Mouse (Mus musculus) hindbrain, embryonic 15.5 days (tissue): Measurements from ENCODE around the gene Lgmn. TPM values are rescaled to one million over a fixed set of nuclear protein-coding genes. Genes with fewer than 3 reads are reported as not detected.

Source experiments
- ATAC-seq: fragments of 200-750 bp; cut with Nextera tagmentation; 2 replicates; pipeline ENCODE4 v1.8.0; 2017; ENCODE audit warnings: low read depth, moderate number of reproducible peaks, moderate TSS enrichment; ENCODE audit not compliant: low FRiP score
- H3K27ac ChIP-seq: fragments of 300-500 bp; sonication (generic); replicated peaks from 2 replicates; pipeline ENCODE4 v1.5.1; 2015; ENCODE audit warnings: mild to moderate bottlenecking, inconsistent platforms
- H3K27me3 ChIP-seq: fragments of 300-500 bp; sonication (generic); 2 replicates; pipeline ENCODE4 v1.6.1; 2015; ENCODE audit warnings: control low read depth, inconsistent platforms
- H3K36me3 ChIP-seq: fragments of 300-500 bp; sonication (generic); 2 replicates; pipeline ENCODE4 v1.6.1; 2015; ENCODE audit warnings: control low read depth, inconsistent platforms
- H3K4me1 ChIP-seq: fragments of 300-500 bp; sonication (generic); replicated peaks from 2 replicates; pipeline ENCODE4 v1.6.1; 2015; ENCODE audit warnings: control low read depth, inconsistent platforms
- H3K4me2 ChIP-seq: fragments of 300-500 bp; sonication (generic); 2 replicates; pipeline ENCODE4 v1.6.1; 2015; ENCODE audit warnings: moderate library complexity, mild to moderate bottlenecking, inconsistent platforms
- H3K4me3 ChIP-seq: fragments of 300-500 bp; sonication (generic); 2 replicates; pipeline ENCODE4 v1.5.1; 2015; ENCODE audit warnings: mild to moderate bottlenecking, inconsistent platforms
- H3K9ac ChIP-seq: fragments of 300-500 bp; sonication (generic); 2 replicates; pipeline ENCODE4 v1.6.1; 2015; ENCODE audit warnings: inconsistent platforms
- H3K9me3 ChIP-seq: fragments of 300-500 bp; sonication (generic); 2 replicates; pipeline ENCODE4 v1.6.1; 2016; ENCODE audit warnings: control low read depth, inconsistent platforms
- WGBS: fragments of 180-500 bp; shearing (Covaris S2); methylation state at CpG from one replicate; pipeline ENCODE4 v1.1.7; 2015; 5-methylcytosine and 5-hydroxymethylcytosine counted together
- polyA plus RNA-seq: library from polyadenylated mRNA; unstranded; fragments of >200 nt; fragmentation: Nextera tagmentation; extraction: Ambion mirVana; gene quantifications from 2 replicates; pipeline ENCODE4 v1.2.1, GENCODE M21; 2015

Lgmn gene
- polyA plus RNA-seq, 1 experiment from 2014 or later: 109 TPM

DNA sequence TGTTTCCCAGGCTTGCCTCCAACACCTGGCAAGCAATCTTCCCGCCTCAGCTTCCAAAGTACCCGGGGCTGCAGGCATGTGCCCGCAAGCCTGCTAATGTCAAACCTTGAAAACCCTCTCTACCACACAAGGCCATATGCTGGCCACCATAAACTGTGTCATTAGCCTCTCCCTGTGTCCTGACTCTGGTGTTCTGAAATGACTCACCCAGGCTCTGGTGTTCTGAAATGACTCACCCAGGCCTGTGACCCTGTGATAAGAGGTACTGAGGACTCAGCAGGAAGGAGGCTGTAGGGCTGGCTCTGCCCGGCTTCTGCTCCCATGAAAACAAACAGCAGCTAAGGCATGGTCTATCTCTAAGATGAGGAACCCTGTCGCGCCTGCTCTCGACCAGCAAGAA lies 13.3 kb downstream of the Lgmn start:
- H3K9ac ChIP-seq: no peak overlapping the region
- no peaks in the 10 kb centered on the region for H3K4me1 ChIP-seq
- H3K27me3 ChIP-seq: no peaks in the 10 kb centered on the region
- H3K4me2 ChIP-seq: no peak overlapping the region
- H3K36me3 ChIP-seq: peaks cover 7% of the 10 kb centered on the region
- H3K4me3 ChIP-seq: no peak overlapping the region
- H3K27ac ChIP-seq: no peak overlapping the region
- ATAC-seq: no peak
- WGBS: 98% methylated on average over 7 of the region's 7 CpGs
- H3K9me3 ChIP-seq: no peaks in the 10 kb centered on the region

DNA sequence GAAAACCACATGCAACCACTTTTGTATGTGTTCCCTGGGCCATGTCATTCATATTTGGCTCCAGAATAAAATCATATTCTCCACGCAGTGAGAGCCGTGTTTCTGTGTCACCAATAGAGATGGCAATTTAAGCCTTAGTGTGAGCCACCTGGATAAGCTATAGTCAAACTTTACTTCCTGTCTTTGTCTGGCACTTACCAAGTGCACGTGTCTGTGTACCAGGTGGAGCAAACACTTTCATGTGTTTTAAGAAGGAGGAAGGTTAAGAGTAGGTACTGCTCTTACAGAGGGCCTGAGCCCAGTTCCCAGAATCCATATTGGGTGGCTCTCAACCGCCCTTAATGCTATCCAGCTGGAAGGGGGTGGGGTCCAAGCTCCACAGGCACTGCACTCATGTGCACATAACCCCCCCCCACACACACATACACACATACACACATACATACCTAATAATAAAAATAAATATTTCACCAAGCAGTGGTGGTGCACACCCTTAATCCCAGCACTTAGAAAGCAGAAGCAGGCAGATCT lies 14.5 kb downstream of the Lgmn start:
- Histone ChIP-seq H3K4me2 (no peak overlapping the region), H3K9me3 (no peaks in the 10 kb centered on the region), H3K4me3 (no peak overlapping the region), H3K27me3 (no peaks in the 10 kb centered on the region), H3K4me1 (no peaks in the 10 kb centered on the region), H3K36me3 (peaks cover 7% of the 10 kb centered on the region), H3K9ac (no peak overlapping the region), H3K27ac (no peak overlapping the region)
- WGBS: 84% methylated on average over 4 of the region's 4 CpGs
- ATAC-seq: no peak

DNA sequence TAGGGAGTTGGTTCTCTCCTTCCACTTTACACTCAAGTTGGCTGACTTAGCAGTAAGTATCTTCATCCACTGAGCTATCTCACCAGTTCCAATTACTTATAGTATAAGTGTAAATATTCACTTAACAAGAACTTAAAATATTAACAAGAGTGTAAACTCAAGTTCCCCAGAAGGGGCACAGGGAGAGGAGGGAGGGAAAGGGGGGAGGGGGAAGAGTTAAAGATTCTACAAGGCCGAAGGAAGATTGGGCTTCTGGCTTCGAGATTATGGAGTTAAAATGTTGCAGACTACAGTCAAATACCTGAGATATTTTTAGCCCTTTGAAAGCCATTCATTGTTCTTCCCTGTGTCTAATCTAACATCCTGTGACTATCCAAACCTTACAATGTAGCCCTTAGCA lies 15.2 kb downstream of the Lgmn start:
- no peak overlapping the region for H3K4me2 ChIP-seq
- H3K27me3 ChIP-seq: no peaks in the 10 kb centered on the region
- WGBS: 89% methylated on average over 2 of the region's 2 CpGs
- H3K9ac ChIP-seq: no peak overlapping the region
- no peak for ATAC-seq
- H3K36me3 ChIP-seq: peaks cover 7% of the 10 kb centered on the region
- no peaks in the 10 kb centered on the region for H3K9me3 ChIP-seq
- peaks cover 4% of the 10 kb centered on the region for H3K4me1 ChIP-seq
- H3K27ac ChIP-seq: no peak overlapping the region
- no peak overlapping the region for H3K4me3 ChIP-seq

DNA sequence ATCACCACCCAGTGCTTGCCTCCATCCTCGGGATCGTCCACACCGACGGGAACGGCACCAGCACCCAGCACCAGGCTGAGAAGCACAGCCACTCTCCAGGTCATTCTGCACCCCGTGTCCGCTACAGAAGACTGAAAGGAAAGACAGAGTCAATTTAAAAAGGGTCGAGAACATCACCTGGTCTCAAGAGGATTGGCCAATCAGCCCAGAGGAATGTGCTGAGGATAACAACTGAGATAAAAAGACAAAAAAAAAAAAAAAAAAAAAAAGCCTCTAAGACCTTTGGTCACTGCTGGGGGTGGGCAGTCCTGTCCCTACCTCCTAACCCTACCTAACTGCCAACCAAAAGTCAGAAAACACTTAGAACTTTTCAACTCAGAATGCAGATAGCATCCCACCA lies 16.0 kb downstream of the Lgmn start:
- WGBS: 94% methylated on average over 8 of the region's 8 CpGs
- Histone ChIP-seq H3K4me1 (peaks cover 7% of the 10 kb centered on the region), H3K4me3 (no peak overlapping the region), H3K9me3 (no peaks in the 10 kb centered on the region), H3K27me3 (no peaks in the 10 kb centered on the region), H3K9ac (no peak overlapping the region), H3K27ac (no peak overlapping the region), H3K36me3 (peaks cover 7% of the 10 kb centered on the region), H3K4me2 (no peak overlapping the region)
- ATAC-seq: no peak

DNA sequence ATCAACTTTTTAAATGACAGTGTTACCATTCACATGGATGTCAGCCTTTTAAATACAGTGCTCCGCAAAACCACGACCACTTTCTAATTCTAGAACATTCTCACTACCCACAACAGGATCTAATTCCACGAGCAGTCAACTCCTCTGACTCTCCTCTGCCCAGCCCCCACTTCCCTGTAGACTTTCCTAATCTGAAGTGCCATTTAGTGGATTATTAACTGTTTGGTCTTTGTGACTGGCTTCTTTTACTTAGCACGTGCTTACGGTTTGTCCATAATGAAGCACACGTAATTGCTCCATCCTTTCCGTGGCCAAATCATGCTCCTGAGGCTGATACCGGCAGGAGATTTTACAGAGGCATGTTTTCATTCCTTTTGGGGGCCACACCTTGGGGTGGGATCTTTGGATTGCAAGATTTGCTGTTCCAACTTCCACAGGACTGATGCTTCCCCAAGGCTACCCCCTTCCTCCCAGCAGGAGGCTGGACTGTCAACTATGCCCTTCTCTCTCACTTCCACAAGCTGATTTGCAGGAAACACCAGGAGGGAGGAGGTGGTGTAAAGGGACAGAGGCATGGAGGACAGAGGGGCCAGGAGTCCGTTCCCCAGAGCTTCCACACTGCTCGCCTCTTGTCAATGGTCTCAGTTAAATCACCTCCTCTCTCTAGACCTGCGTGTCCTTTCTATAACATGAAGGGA lies 16.8 kb downstream of the Lgmn start:
- Histone ChIP-seq H3K4me3 (no peak overlapping the region), H3K4me1 (peaks cover 7% of the 10 kb centered on the region), H3K9me3 (no peaks in the 10 kb centered on the region), H3K4me2 (no peak overlapping the region), H3K9ac (no peak overlapping the region), H3K27me3 (no peaks in the 10 kb centered on the region), H3K36me3 (peaks cover 7% of the 10 kb centered on the region), H3K27ac (no peak overlapping the region)
- 92% methylated on average over 11 of the region's 11 CpGs for WGBS
- no peak for ATAC-seq

DNA sequence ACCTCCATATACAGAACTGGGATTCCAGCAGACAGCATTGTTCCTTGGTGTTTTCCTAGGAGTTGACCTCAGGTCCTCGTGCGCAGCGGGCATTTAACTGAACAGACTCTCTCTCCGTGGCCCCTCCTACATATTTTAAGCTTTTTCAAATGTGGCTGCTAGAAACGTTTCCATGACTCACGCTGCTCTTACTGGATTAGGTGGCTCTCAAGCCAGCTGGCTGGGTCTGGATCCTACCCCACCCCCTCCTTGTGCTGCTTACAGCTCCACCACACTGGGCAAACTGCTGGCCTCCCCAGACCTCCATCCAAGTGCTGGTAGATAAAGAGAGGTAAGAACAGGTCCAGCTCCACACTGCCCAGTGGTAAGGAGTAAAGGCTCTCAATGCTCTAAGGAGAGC lies 17.5 kb downstream of the Lgmn start:
- no peak overlapping the region for H3K4me2 ChIP-seq
- peaks cover 7% of the 10 kb centered on the region for H3K4me1 ChIP-seq
- no peaks in the 10 kb centered on the region for H3K9me3 ChIP-seq
- H3K27me3 ChIP-seq: no peaks in the 10 kb centered on the region
- H3K4me3 ChIP-seq: no peak overlapping the region
- H3K27ac ChIP-seq: no peak overlapping the region
- no peak for ATAC-seq
- 79% methylated on average over 6 of the region's 6 CpGs for WGBS
- no peak overlapping the region for H3K9ac ChIP-seq
- H3K36me3 ChIP-seq: peaks cover 7% of the 10 kb centered on the region

DNA sequence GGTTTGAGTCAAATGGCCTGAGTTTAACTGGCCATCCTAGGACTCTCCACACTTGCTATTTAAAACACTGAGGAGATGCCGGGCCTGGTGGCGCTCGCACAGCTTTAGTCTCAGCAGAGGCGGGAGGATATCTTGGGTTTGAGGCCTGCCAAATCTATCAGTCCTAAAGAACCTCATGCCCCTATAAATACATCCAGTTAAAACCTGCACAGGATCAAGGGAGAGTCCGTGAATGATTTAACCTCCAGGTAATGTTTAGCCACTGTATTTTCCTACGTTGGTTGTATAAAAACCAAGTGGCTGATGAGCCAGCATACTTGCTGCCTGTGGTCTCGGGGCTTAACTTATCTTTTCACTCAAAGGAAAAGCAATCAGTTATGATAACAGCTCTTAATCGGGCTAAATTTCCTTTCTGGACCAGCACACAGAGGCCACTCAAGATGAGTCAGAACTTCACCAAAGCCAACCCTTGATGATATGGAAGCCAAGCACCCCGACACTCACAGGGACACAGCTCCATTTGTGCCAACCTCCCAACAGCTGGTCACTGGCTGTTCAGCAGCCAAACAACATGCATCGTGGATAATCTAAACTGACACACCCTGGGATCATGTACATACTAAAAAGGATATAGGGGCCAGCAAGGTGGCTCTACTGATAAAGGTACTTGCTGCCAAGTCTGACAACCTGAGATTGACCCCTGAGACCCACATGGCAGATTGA lies 19.3 kb downstream of the Lgmn start:
- ATAC-seq: no peak
- H3K27ac ChIP-seq: peak overlapping the region; percentile 61; the same call in 1 of the 2 replicates
- WGBS: 89% methylated on average over 10 of the region's 10 CpGs

DNA sequence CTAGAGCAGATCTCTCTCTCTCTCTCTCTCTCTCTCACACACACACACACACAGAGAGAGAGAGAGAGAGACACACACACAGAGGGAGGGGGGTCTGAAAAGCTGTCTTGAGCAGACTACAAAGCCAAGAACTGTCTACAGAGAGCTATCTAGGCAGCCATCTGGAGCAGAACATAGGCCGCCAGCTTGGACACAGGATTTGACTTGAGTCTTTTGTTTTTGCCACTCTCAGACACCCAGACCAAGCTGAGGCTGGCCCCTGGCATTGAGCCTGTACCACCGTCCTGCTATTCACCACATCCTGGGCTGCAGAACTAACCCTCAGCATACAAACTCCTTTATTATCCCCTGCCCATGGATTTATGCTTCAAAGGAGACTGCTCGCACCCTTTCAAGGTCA lies 20.1 kb downstream of the Lgmn start:
- H3K27me3 ChIP-seq: no peaks in the 10 kb centered on the region
- peak overlapping the region; percentile 61 for H3K27ac ChIP-seq
- peaks cover 11% of the 10 kb centered on the region for H3K36me3 ChIP-seq
- H3K9ac ChIP-seq: no peak overlapping the region
- no peak overlapping the region for H3K4me3 ChIP-seq
- peak; percentile 77 for ATAC-seq
- 32% methylated on average over 3 of the region's 3 CpGs for WGBS
- H3K4me1 ChIP-seq: peaks cover 11% of the 10 kb centered on the region
- H3K9me3 ChIP-seq: no peaks in the 10 kb centered on the region
- H3K4me2 ChIP-seq: no peak overlapping the region

More for the DNA sequence above, 19.3 kb downstream of the Lgmn start:
- Histone ChIP-seq H3K36me3 (peaks cover 7% of the 10 kb centered on the region), H3K4me1 (peaks cover 11% of the 10 kb centered on the region), H3K4me2 (no peak overlapping the region), H3K27me3 (no peaks in the 10 kb centered on the region), H3K9ac (no peak overlapping the region), H3K4me3 (no peak overlapping the region), H3K9me3 (no peaks in the 10 kb centered on the region)

DNA sequence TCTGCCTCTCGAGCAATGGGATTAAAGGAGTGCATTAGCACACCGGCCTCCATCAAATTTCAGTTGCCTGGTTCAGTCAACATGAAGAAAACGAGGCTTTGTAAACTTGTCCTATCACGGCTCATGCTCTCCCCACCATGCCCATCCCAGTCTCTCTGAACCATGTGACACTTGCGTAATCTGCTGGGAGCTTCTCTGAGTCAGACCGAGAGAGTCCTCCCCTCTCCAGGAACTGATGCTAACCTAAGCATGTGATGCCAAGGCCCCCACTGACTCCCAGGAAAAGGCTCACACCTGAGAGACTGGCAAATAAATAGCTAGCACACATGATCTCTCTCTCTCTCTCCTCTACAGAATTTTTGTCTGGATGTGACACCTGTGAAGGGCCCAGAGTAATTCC lies 21.9 kb downstream of the Lgmn start:
- Histone ChIP-seq H3K4me2 (no peak overlapping the region), H3K36me3 (peaks cover 14% of the 10 kb centered on the region), H3K4me3 (no peak overlapping the region), H3K27me3 (no peaks in the 10 kb centered on the region), H3K27ac (no peak overlapping the region), H3K9ac (no peak overlapping the region), H3K4me1 (peaks cover 11% of the 10 kb centered on the region), H3K9me3 (no peaks in the 10 kb centered on the region)
- 95% methylated on average over 6 of the region's 6 CpGs for WGBS
- no peak for ATAC-seq

DNA sequence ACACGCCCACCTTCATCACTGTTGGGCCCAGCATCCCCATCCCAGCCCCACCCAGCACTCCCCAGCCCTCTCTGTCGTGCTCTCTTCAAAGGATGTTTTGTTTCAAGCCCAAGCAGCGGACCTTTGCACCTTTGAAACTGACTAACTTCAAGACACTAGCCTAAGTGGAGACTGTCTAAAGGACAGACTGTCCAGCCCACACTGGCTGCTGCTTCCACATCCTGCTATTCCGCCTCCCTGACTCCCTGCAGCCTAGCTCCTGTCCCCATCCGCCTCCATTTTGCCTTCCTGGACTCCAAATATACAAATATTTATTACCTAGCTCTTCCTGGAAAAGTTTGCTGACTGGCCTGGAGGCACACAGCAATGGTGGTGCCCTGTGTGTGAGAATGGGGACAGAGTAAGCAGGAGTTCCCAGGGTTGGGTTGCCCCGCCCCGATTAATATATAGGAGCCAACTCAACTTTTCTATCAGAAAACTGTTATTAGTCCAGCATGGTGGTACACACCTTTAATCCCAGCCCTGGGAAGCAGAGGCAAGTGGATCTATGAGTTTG lies 22.6 kb downstream of the Lgmn start:
- Histone ChIP-seq H3K4me2 (no peak overlapping the region), H3K9me3 (no peaks in the 10 kb centered on the region), H3K36me3 (peaks cover 13% of the 10 kb centered on the region), H3K27ac (no peak overlapping the region), H3K27me3 (no peaks in the 10 kb centered on the region), H3K4me3 (no peak overlapping the region), H3K4me1 (peaks cover 11% of the 10 kb centered on the region), H3K9ac (no peak overlapping the region)
- ATAC-seq: no peak
- WGBS: 74% methylated on average over 7 of the region's 7 CpGs

DNA sequence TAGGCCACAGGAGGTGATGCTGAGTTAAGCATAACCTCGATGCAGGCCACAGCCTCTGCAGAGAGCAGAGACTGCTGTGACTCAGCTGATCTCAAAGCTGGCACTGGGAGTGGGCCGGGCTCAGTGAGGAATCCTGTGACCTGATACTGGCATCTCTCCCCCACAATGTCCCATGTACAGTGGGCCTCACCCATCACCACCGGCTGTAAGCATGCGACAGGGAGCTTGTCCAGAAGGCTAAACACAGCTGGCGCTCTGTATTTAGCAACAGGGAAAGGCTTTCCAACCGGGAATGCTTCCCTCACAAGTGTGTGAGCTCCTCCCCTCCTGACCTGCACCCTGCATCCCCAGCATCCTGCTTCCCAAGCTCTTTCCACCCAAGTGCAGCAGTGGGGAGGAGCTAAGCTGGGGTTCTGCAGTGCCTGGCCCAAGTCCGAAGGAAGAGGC lies 23.2 kb downstream of the Lgmn start:
- Histone ChIP-seq H3K4me1 (peaks cover 11% of the 10 kb centered on the region), H3K4me2 (no peak overlapping the region), H3K36me3 (peaks cover 13% of the 10 kb centered on the region), H3K27me3 (no peaks in the 10 kb centered on the region), H3K9me3 (no peaks in the 10 kb centered on the region), H3K4me3 (no peak overlapping the region), H3K27ac (no peak overlapping the region), H3K9ac (no peak overlapping the region)
- ATAC-seq: 0 out of 2 replicates have a peak, but pooled peaks have one; percentile 27
- WGBS: 44% methylated on average over 7 of the region's 7 CpGs

DNA sequence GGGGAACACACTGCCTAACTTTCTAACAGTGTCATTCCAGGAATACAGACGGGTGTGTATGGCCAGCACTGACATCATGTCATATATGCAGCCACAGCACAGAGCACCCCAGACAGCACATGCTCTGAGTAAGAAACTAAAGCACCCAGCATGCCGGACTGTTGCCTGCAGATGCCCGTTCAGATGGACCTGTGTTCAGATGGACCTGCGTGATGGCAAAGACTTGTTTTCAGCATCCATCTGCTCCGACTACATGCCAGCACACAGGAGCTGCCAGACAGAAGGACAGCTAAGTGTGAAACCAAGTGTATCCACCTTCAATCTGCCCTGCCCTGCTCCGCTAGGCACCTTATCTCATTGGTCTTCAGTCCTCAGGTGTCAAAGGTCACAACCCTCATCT lies 24.9 kb downstream of the Lgmn start:
- no peaks in the 10 kb centered on the region for H3K27me3 ChIP-seq
- H3K4me3 ChIP-seq: no peak overlapping the region
- no peak overlapping the region for H3K4me2 ChIP-seq
- peaks cover 13% of the 10 kb centered on the region for H3K36me3 ChIP-seq
- WGBS: 89% methylated on average over 6 of the region's 6 CpGs
- H3K9me3 ChIP-seq: no peaks in the 10 kb centered on the region
- H3K9ac ChIP-seq: no peak overlapping the region
- H3K4me1 ChIP-seq: peaks cover 9% of the 10 kb centered on the region
- H3K27ac ChIP-seq: no peak overlapping the region
- ATAC-seq: no peak
